In genomic region chr5:32138446-32139195, GRCm38 (mm10) we compare ENCODE assay signal across 8 mouse cellular contexts. TPM values are rescaled to one million over a fixed set of nuclear protein-coding genes. Genes with fewer than 3 reads are reported as not detected.
A peak's percentile ranks its signal among the peaks of the same experiment; 100 is the strongest.
DNase-seq lines count a peak whose midpoint lies in the region; ATAC-seq lines count a peak whose summit lies in the region.

No protein-coding gene starts in this region.

- H3K27me3 ChIP-seq in neural tube, embryonic 12.5 days (replicated peaks): peaks cover 44% of the 10 kb centered on the region

- ATAC-seq in neural tube, embryonic 12.5 days (ENCODE audit: low FRiP score, low read depth): no peak
- 0 out of 2 replicates have a peak, but pooled peaks have one; percentile 5 for ATAC-seq in megakaryocyte progenitor cell, adult 5-6 weeks (replicated peaks; ENCODE audit: poor library complexity)

- no peak overlapping the region for H3K4me3 ChIP-seq in neural tube, embryonic 12.5 days

- H3K36me3 ChIP-seq in neural tube, embryonic 12.5 days: no peaks in the 10 kb centered on the region

- no peak for DNase-seq in neural tube, embryonic 10.5 days (ENCODE audit: extremely low spot score, low spot score)
- DNase-seq in heart, adult 8-10 months (ENCODE audit: low spot score): peak; percentile 78
- peak; percentile 41 to 51 for DNase-seq in kidney, postnatal 25 days
- DNase-seq in layer of hippocampus, postnatal 25 days (ENCODE audit: extremely low spot score in 1 of 2, low spot score in 1 of 2): no peak
- DNase-seq in retina, embryonic 14.5 days (ENCODE audit: low spot score): no peak
- DNase-seq in T-cell, adult 2 months (ENCODE audit: low spot score): no peak

- H3K4me1 ChIP-seq in neural tube, embryonic 12.5 days: peaks cover 10% of the 10 kb centered on the region

- no peak overlapping the region for H3K27ac ChIP-seq in neural tube, embryonic 12.5 days

- no peak overlapping the region for H3K9ac ChIP-seq in neural tube, embryonic 12.5 days

- H3K4me2 ChIP-seq in neural tube, embryonic 12.5 days (replicated peaks): peak overlapping the region; percentile 22; the same call in 1 of the 2 replicates

- no peaks in the 10 kb centered on the region for H3K9me3 ChIP-seq in neural tube, embryonic 12.5 days

- 64% methylated on average over 10 of the region's 10 CpGs for WGBS in neural tube, embryonic 12.5 days

RNA-seq across cellular contexts. Expression of gene Fosl2, which starts 3.0 kb away (rescaled TPM):
- polyA plus RNA-seq in neural tube, embryonic 12.5 days (2016; fragmentation: Nextera tagmentation; extraction: Ambion mirVana): 0.63 and 0.72 TPM in 2 replicates
- total RNA-seq in heart, adult 8-10 months (2022): 10 to 100 TPM; 14.7 to 21.1 (median 18.8) TPM
- total RNA-seq in megakaryocyte progenitor cell, adult 5-6 weeks (2015): 20.8 and 25.2 TPM in 2 replicates
- 11.7 and 12.1 TPM in 2 replicates for total RNA-seq in megakaryocyte progenitor cell, adult 5-6 weeks (2017)
- total RNA-seq in layer of hippocampus, postnatal 25 days (2021): 10 to 100 TPM; 47.6 to 48.4 TPM

Comparison
In these comparisons a context has a peak if more than half of its experiments do, and no peak if none do; other contexts are left out.
1. DNase-seq: peak in heart, adult 8-10 months (single experiment) and kidney, postnatal 25 days (2 of 2); none in neural tube, embryonic 10.5 days (single experiment), layer of hippocampus, postnatal 25 days (0 of 2), retina, embryonic 14.5 days (single experiment) and T-cell, adult 2 months (single experiment).